Mouse (Mus musculus) CH12.LX (cell line): Measurements from ENCODE around the gene Myo16. TPM values are rescaled to one million over a fixed set of nuclear protein-coding genes. Genes with fewer than 3 reads are reported as not detected.

Source experiments
- DNase-seq: peaks from one replicate; pipeline ENCODE4 v3.0.0-alpha.2; 2013; ENCODE audit errors: extremely low read depth
- H3K27ac ChIP-seq: 2 replicates; pipeline ENCODE4 v1.5.1; 2012; ENCODE audit warnings: low read depth, mild to moderate bottlenecking, control low read depth, moderate library complexity; ENCODE audit not compliant: insufficient read depth
- H3K27me3 ChIP-seq: replicated peaks from 2 replicates; pipeline ENCODE3; 2012; ENCODE audit warnings: inconsistent platforms
- H3K36me3 ChIP-seq, 2 experiments: replicated peaks in 1 of 2; 2 replicates each; pipeline versions ENCODE3 to v1.6.1; 2012; ENCODE audit warnings: inconsistent platforms in 1 of 2, low read length in 1 of 2, mild to moderate bottlenecking in 1 of 2, mixed read lengths in 1 of 2, moderate library complexity in 1 of 2; ENCODE audit not compliant: control insufficient read depth in 1 of 2, insufficient read depth in 1 of 2
- H3K4me1 ChIP-seq, 2 experiments: 2 replicates each; pipeline ENCODE4 v1.6.1; 2012; ENCODE audit warnings: inconsistent platforms in 1 of 2, moderate library complexity in 1 of 2; ENCODE audit not compliant: insufficient read depth in 2 of 2, control insufficient read depth in 1 of 2
- H3K4me2 ChIP-seq: 2 replicates; pipeline ENCODE4 v1.6.1; 2012; ENCODE audit warnings: low read depth, mild to moderate bottlenecking, control low read depth; ENCODE audit not compliant: poor library complexity, insufficient read depth, severe bottlenecking
- H3K4me3 ChIP-seq, 3 experiments: fragments of 150-350 bp in 1 of 3; sonication (generic) in 1 of 3; replicated peaks in 1 of 3; 2 replicates each; pipeline versions ENCODE3 to v1.5.1; 2011 to 2012; ENCODE audit warnings: low read depth in 2 of 3, low read length in 2 of 3, mild to moderate bottlenecking in 2 of 3, moderate library complexity in 2 of 3, control low read depth in 1 of 3, improper control_type of control experiment in 1 of 3, inconsistent platforms in 1 of 3, mixed read lengths in 1 of 3; ENCODE audit not compliant: poor library complexity in 1 of 3
- H3K79me2 ChIP-seq: replicated peaks from 2 replicates; pipeline ENCODE4 v1.6.1; 2012; ENCODE audit warnings: mild to moderate bottlenecking, moderate library complexity; ENCODE audit not compliant: control insufficient read depth, poor library complexity, insufficient read depth, severe bottlenecking; ENCODE audit errors: extremely low read depth
- H3K9ac ChIP-seq: 2 replicates; pipeline ENCODE4 v1.6.1; 2012; ENCODE audit warnings: low read depth, mild to moderate bottlenecking, control low read depth, moderate library complexity; ENCODE audit not compliant: insufficient read depth
- H3K9me3 ChIP-seq: replicated peaks from 2 replicates; pipeline ENCODE3; 2012; ENCODE audit warnings: low read length, inconsistent platforms, mixed read lengths
- ELF1 ChIP-seq: IDR thresholded peaks from 2 replicates; pipeline ENCODE4 v1.6.1; 2014; ENCODE audit warnings: low read depth, mild to moderate bottlenecking, inconsistent platforms, low read length, improper control_type of control experiment
- EP300 ChIP-seq: IDR thresholded peaks from 2 replicates; pipeline ENCODE4 v1.6.1; 2011; ENCODE audit warnings: low read length, improper control_type of control experiment
- GABPA ChIP-seq: IDR thresholded peaks from 2 replicates; pipeline ENCODE4 v1.6.1; 2012; ENCODE audit warnings: low read depth, low read length, improper control_type of control experiment, inconsistent platforms; ENCODE audit not compliant: insufficient replicate concordance
- HCFC1 ChIP-seq: IDR thresholded peaks from 2 replicates; pipeline ENCODE4 v1.6.1; 2012; ENCODE audit warnings: low read depth, mild to moderate bottlenecking, inconsistent platforms, low read length, improper control_type of control experiment
- IRF4 ChIP-seq: IDR thresholded peaks from 2 replicates; pipeline ENCODE4 v1.6.1; 2014; ENCODE audit warnings: low read depth, mild to moderate bottlenecking, inconsistent platforms, low read length, improper control_type of control experiment
- JUN ChIP-seq: IDR thresholded peaks from 2 replicates; pipeline ENCODE4 v1.6.1; 2011; ENCODE audit warnings: low read depth, mild to moderate bottlenecking, low read length, improper control_type of control experiment, moderate library complexity; ENCODE audit not compliant: insufficient read depth
- JUND ChIP-seq: conservative IDR thresholded peaks from 2 replicates; pipeline ENCODE4 v1.6.1; 2011; ENCODE audit warnings: low read depth, low read length, improper control_type of control experiment
- KAT2A ChIP-seq: IDR thresholded peaks from 2 replicates; pipeline ENCODE4 v1.6.1; 2012; ENCODE audit warnings: low read length, improper control_type of control experiment, inconsistent platforms; ENCODE audit not compliant: insufficient replicate concordance
- MAFK ChIP-seq: IDR thresholded peaks from 2 replicates; pipeline ENCODE4 v1.6.1; 2011; ENCODE audit warnings: low read length, improper control_type of control experiment; ENCODE audit not compliant: insufficient replicate concordance
- MEF2A ChIP-seq: IDR thresholded peaks from 2 replicates; pipeline ENCODE4 v1.6.1; 2014; ENCODE audit warnings: low read depth, mild to moderate bottlenecking, inconsistent platforms, low read length, improper control_type of control experiment, borderline replicate concordance
- NELFE ChIP-seq: IDR thresholded peaks from 2 replicates; pipeline ENCODE4 v1.6.1; 2011; ENCODE audit warnings: low read depth, low read length, improper control_type of control experiment
- NRF1 ChIP-seq: IDR thresholded peaks from 2 replicates; pipeline ENCODE4 v1.6.1; 2014; ENCODE audit warnings: low read depth, mild to moderate bottlenecking, inconsistent platforms, low read length, improper control_type of control experiment, moderate library complexity
- PAX5 ChIP-seq: IDR thresholded peaks from 2 replicates; pipeline ENCODE4 v1.6.1; 2012; ENCODE audit warnings: low read length, inconsistent platforms, mixed read lengths
- POLR2A ChIP-seq: IDR thresholded peaks from 2 replicates; pipeline ENCODE4 v1.6.1; 2011; ENCODE audit warnings: low read depth, mild to moderate bottlenecking, improper control_type of control experiment, low read length
- POLR2AphosphoS2 ChIP-seq: IDR thresholded peaks from 2 replicates; pipeline ENCODE4 v1.6.1; 2011; ENCODE audit warnings: low read depth, low read length, improper control_type of control experiment
- RAD21 ChIP-seq: IDR thresholded peaks from 2 replicates; pipeline ENCODE4 v1.6.1; 2011; ENCODE audit warnings: low read depth, mild to moderate bottlenecking, low read length, improper control_type of control experiment, moderate library complexity
- RCOR1 ChIP-seq: conservative IDR thresholded peaks from 2 replicates; pipeline ENCODE4 v1.6.1; 2012; ENCODE audit warnings: low read depth, mild to moderate bottlenecking, inconsistent platforms, low read length, improper control_type of control experiment
- SIN3A ChIP-seq: IDR thresholded peaks from 2 replicates; pipeline ENCODE4 v1.6.1; 2012; ENCODE audit warnings: low read length, improper control_type of control experiment, inconsistent platforms
- SMC3 ChIP-seq: IDR thresholded peaks from 2 replicates; pipeline ENCODE4 v1.6.1; 2011; ENCODE audit warnings: low read depth, low read length, improper control_type of control experiment
- UBTF ChIP-seq: IDR thresholded peaks from 2 replicates; pipeline ENCODE4 v1.6.1; 2012; ENCODE audit warnings: low read depth, mild to moderate bottlenecking, inconsistent platforms, low read length, improper control_type of control experiment, moderate library complexity
- USF1 ChIP-seq: IDR thresholded peaks from 2 replicates; pipeline ENCODE4 v1.6.1; 2014; ENCODE audit warnings: low read depth, mild to moderate bottlenecking, inconsistent platforms, low read length, improper control_type of control experiment
- ZC3H11A ChIP-seq: IDR thresholded peaks from 2 replicates; pipeline ENCODE4 v1.6.1; 2012; ENCODE audit warnings: low read depth, mild to moderate bottlenecking, inconsistent platforms, low read length, improper control_type of control experiment
- ZKSCAN1 ChIP-seq: IDR thresholded peaks from 2 replicates; pipeline ENCODE4 v1.6.1; 2012; ENCODE audit warnings: low read depth, inconsistent platforms, low read length, improper control_type of control experiment, borderline replicate concordance
- dilution Hi-C: fragments of 300-500 bp; cut with MboI; formaldehyde crosslinking; loops from 2 replicates; pipeline ENCODE4 v1.14.3; 2020; ENCODE audit warnings: low sequenced_read_pairs; ENCODE audit not compliant: extremely low pct_unique_long_range_greater_than_20kb, extremely low pct_ligation_motif_present
- in situ Hi-C: fragments of 300-500 bp; cut with MboI; formaldehyde crosslinking; loops from 3 replicates; pipeline ENCODE4 v1.14.3; 2019; ENCODE audit warnings: low sequenced_read_pairs, low pct_ligation_motif_present, low pct_unique_long_range_greater_than_20kb, mixed read lengths
- polyA plus RNA-seq: library from polyadenylated mRNA; unstranded; fragments of >175 nt; gene quantifications from 2 replicates; pipeline ENCODE4 v1.2.1, GENCODE M21; 2012; ENCODE audit warnings: low read depth; ENCODE audit not compliant: insufficient read length
- total RNA-seq, 2 experiments: library from RNA; depleted of rRNA; stranded (reverse); fragments of 300-350 nt in 1 of 2; fragments of >200 nt in 1 of 2; gene quantifications; 2 replicates each; pipeline ENCODE4 v1.2.3; 2012 to 2014

Gene Myo16
- total and polyA plus RNA-seq, 3 experiments, result not detected

- in situ Hi-C loops, result no loop called here
- no peak overlapping the region for H3K4me2 ChIP-seq
These were observed 492.0 kb downstream of the Myo16 start for GRCm38 (mm10) chr8:10645740-10646139.

GRCm38 (mm10) chr8:10646485-10646884 is 492.8 kb downstream of the Myo16 start:
- in situ Hi-C loops, result no loop called here
- no peak for DNase-seq

More at GRCm38 (mm10) chr8:10645740-10646139, 492.0 kb downstream of the Myo16 start:
- no peak overlapping the region for H3K27ac ChIP-seq
- no peak for DNase-seq
- H3K27me3 ChIP-seq, result peaks cover 2% of the 10 kb centered on the region
- peaks cover 0 to 9% of the 10 kb centered on the region in 2 experiments; a peak in 3 of 4 replicates for H3K4me1 ChIP-seq
- no peak overlapping the region for H3K4me3 ChIP-seq
- H3K9me3 ChIP-seq, result no peaks in the 10 kb centered on the region
- no peak for TF ChIP-seq ELF1
- TF ChIP-seq HCFC1, result no peak
- TF ChIP-seq SMC3, result no peak
- TF ChIP-seq JUN, result no peak
- no peak for TF ChIP-seq RAD21
- no peak for TF ChIP-seq PAX5
- no peak for TF ChIP-seq IRF4
- TF ChIP-seq MEF2A, result no peak
- TF ChIP-seq USF1, result no peak
- TF ChIP-seq, all 38 proteins: peak for 0
- Histone ChIP-seq H3K36me3 (no peaks in the 10 kb centered on the region), H3K79me2 (no peaks in the 10 kb centered on the region), H3K9ac (no peak overlapping the region)
- dilution Hi-C loops, result no loop called here

More at GRCm38 (mm10) chr8:10646485-10646884, 492.8 kb downstream of the Myo16 start:
- H3K27me3 ChIP-seq, result peaks cover 2% of the 10 kb centered on the region
- H3K4me2 ChIP-seq, result no peak overlapping the region
- no peaks in the 10 kb centered on the region for H3K79me2 ChIP-seq
- no peak overlapping the region for H3K9ac ChIP-seq
- TF ChIP-seq KAT2A, result no peak
- no peak for TF ChIP-seq POLR2AphosphoS2
- no peak for TF ChIP-seq RCOR1
- TF ChIP-seq IRF4, result no peak
- no peak for TF ChIP-seq POLR2A
- TF ChIP-seq GABPA, result no peak
- TF ChIP-seq UBTF, result no peak
- TF ChIP-seq NRF1, result no peak
- no peak for TF ChIP-seq SIN3A
- no peak for TF ChIP-seq JUND
- no peak for TF ChIP-seq ZC3H11A
- no peak for TF ChIP-seq EP300
- TF ChIP-seq ZKSCAN1, result no peak
- no peak for TF ChIP-seq NELFE
- no peak for TF ChIP-seq MAFK
- no peak for TF ChIP-seq JUN
- H3K4me3 ChIP-seq, result no peak overlapping the region
- H3K4me1 ChIP-seq, result peaks cover 0 to 4% of the 10 kb centered on the region in 2 experiments; a peak in 3 of 4 replicates
- dilution Hi-C loops, result no loop called here
- no peaks in the 10 kb centered on the region for H3K36me3 ChIP-seq
- H3K9me3 ChIP-seq, result no peaks in the 10 kb centered on the region
- H3K27ac ChIP-seq, result no peak overlapping the region
